Mouse (Mus musculus): ENCODE results near the gene Cox5a. TPM values are rescaled to one million over a fixed set of nuclear protein-coding genes. Genes with fewer than 3 reads are reported as not detected.
A peak's percentile ranks its signal among the peaks of the same experiment; 100 is the strongest.

Cox5a gene
- 554 and 607 TPM in 2 replicates for polyA plus RNA-seq (2012; rRNA removed)

DNA sequence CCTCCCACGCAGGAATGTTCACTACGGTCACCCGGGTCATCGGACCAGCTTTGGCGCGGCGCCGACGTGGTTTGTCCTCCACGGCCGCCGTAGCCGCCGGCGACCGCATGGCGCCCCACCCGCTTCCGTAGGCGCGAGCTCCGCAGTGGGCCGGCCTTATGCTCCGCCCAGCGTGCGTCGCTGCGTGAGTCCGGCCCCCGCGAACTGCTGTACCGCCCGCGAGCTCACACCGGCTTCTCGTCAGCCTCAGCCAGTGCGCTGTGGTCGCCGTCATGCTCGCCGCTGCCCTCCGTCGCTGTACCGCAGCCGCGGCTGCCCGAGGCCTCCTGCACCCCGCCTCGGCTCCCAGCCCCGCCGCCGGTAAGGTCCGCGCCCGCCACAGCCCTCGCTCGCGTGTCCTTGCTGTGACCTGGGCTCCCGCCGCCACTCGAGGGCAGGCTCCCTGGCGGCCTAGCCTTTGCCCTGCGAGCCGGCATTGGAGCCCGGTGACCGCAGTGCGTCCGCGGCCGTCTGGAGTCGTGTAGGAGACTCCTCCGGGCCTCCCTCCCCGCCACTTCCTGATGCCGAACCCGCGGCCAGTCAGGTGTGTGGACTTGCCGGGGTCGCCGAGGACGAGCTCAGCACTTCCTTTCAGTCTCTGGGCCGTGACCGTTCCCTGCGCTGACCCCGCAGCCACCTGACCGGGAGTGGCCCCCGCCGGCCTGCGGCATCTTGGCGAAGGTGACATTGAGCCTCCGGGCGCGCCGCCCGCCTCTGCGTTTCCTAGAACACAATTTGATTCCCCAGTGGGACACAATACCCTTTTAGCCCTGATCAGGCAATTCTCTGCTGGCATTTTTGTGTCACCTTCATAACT, at the start of gene Cox5a:
TSS of gene Cox5a (plus strand) at position 219 of the 856 bp plus-strand sequence.
- peak within 1 kb of the TSS; percentile 95 for H3K27ac ChIP-seq (ENCODE audit: insufficient read depth, low read length)
- H3K4me3 ChIP-seq (replicated peaks; ENCODE audit: insufficient read depth, low read depth, low read length) = peak within 1 kb of the TSS; percentile 58
- DNase-seq = peak; percentile 96 to 98
- no peaks in the 10 kb centered on the region for H3K27me3 ChIP-seq (ENCODE audit: control insufficient read depth, insufficient read depth, low read length)
- peaks cover 17% of the 10 kb centered on the region for H3K4me1 ChIP-seq (ENCODE audit: control insufficient read depth, insufficient read depth, low read length)
- whole genome bisulfite sequencing = 1% methylated on average over 94 of the region's 95 CpGs
- TF ChIP-seq CTCF (IDR thresholded peaks at IDR 0.05; ENCODE audit: borderline replicate concordance, insufficient read depth, low read depth, low read length) (no peak), POLR2A (IDR thresholded peaks at IDR 0.05; ENCODE audit: borderline replicate concordance, insufficient read depth, low read length) (peak; percentile 95)

DNA sequence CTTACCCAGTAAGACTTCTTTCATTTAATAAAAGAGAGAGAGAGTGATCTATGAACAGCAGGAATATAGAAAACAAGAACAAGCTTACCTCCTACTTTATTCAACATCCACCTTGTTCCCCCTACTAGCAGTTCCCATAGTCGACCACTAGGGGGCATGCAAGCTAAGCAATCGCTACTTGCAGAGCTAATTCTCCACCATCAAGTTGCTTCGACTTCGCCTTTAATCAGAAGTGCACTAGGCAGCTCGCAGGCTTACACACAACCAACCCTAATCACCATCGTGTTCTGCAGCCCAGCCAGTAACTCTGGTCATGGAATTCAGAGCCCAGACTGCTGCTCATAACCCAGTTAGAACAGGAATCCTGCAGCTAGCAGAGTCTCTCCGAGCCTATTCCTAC, 35.3 kb upstream of the Cox5a start:
- H3K27me3 ChIP-seq (ENCODE audit: control insufficient read depth, insufficient read depth, low read length) = no peaks in the 10 kb centered on the region
- peak; percentile 74 to 82 for DNase-seq
- H3K4me1 ChIP-seq (ENCODE audit: control insufficient read depth, insufficient read depth, low read length) = no peaks in the 10 kb centered on the region
- WGBS = 13% methylated on average over 7 of the region's 7 CpGs
- H3K27ac ChIP-seq (ENCODE audit: insufficient read depth, low read length) = no peak overlapping the region
- no peak for TF ChIP-seq POLR2A (IDR thresholded peaks at IDR 0.05; ENCODE audit: borderline replicate concordance, insufficient read depth, low read length)
- TF ChIP-seq CTCF (IDR thresholded peaks at IDR 0.05; ENCODE audit: borderline replicate concordance, insufficient read depth, low read depth, low read length) = peak; percentile 94
- no peak overlapping the region for H3K4me3 ChIP-seq (replicated peaks; ENCODE audit: insufficient read depth, low read depth, low read length)

DNA sequence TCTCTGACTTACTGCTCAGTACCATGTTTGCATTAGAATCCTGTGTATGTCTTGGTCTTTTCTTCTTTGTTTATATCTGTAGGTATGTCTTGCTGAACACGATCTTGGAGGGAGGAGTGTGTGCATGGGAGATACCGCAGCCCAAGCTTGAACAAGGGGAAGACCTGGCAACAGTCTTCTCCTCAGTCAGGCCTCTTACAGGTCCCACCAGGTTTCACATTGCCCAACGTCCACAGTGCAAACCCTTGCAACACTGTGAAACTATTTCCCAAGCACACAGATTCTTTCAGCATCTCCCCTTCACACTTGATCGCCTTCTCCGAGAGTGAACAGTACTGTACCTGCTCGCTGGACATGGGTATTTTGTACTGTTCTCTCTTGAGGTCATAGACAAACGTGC, 33.3 kb upstream of the Cox5a start:
- no peak for DNase-seq
- WGBS = 69% methylated on average over 7 of the region's 7 CpGs
- H3K27me3 ChIP-seq (ENCODE audit: control insufficient read depth, insufficient read depth, low read length) = no peaks in the 10 kb centered on the region
- H3K4me1 ChIP-seq (ENCODE audit: control insufficient read depth, insufficient read depth, low read length) = no peaks in the 10 kb centered on the region
- H3K4me3 ChIP-seq (replicated peaks; ENCODE audit: insufficient read depth, low read depth, low read length) = no peak overlapping the region
- H3K27ac ChIP-seq (ENCODE audit: insufficient read depth, low read length) = no peak overlapping the region
- TF ChIP-seq POLR2A (IDR thresholded peaks at IDR 0.05; ENCODE audit: borderline replicate concordance, insufficient read depth, low read length) = no peak
- TF ChIP-seq CTCF (IDR thresholded peaks at IDR 0.05; ENCODE audit: borderline replicate concordance, insufficient read depth, low read depth, low read length) = no peak

DNA sequence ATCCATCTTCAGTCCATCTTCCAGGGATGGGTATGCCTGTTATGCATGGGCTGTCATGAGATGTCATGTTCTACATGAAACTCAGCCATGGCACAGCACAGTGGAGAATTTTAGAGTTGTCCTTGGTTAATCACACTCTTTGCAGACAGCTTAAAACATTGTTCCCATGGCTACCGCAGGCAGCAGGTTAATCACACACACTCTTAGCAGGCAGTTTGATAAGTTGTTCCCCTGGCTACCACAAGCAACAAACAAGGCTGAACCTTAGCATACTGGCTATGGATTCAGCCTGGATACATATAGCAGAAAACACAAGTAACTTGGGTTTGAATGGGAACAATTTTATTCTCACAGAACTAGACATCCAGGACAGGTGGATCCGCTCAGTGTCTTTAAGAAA, 27.5 kb upstream of the Cox5a start:
- H3K4me1 ChIP-seq (ENCODE audit: control insufficient read depth, insufficient read depth, low read length) = no peaks in the 10 kb centered on the region
- no peak overlapping the region for H3K27ac ChIP-seq (ENCODE audit: insufficient read depth, low read length)
- no peak for DNase-seq
- H3K4me3 ChIP-seq (replicated peaks; ENCODE audit: insufficient read depth, low read depth, low read length) = no peak overlapping the region
- H3K27me3 ChIP-seq (ENCODE audit: control insufficient read depth, insufficient read depth, low read length) = no peaks in the 10 kb centered on the region
- TF ChIP-seq POLR2A (IDR thresholded peaks at IDR 0.05; ENCODE audit: borderline replicate concordance, insufficient read depth, low read length) (no peak), CTCF (IDR thresholded peaks at IDR 0.05; ENCODE audit: borderline replicate concordance, insufficient read depth, low read depth, low read length) (no peak)
- WGBS = 94% methylated on average over 2 of the region's 2 CpGs

DNA sequence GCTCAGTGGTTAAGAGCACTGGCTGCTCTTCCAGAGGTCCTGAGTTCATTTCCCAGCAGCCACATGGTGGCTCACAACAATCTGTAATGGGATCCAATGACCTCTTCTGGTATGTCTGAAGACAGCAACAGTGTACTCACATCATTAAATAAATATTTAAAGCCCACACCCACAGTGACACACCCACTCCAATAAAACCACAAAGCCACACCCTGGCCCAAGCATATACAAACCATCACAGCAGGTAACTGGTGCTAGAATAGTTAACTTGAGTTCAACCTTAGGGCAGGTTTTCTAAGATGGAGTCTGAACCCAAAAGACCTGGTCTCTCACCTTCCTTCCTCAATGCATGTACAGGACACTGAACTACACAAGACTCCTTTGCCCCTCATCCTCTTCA, 26.1 kb upstream of the Cox5a start:
- DNase-seq = no peak
- Histone ChIP-seq H3K27me3 (ENCODE audit: control insufficient read depth, insufficient read depth, low read length) (no peaks in the 10 kb centered on the region), H3K4me1 (ENCODE audit: control insufficient read depth, insufficient read depth, low read length) (no peaks in the 10 kb centered on the region), H3K4me3 (replicated peaks; ENCODE audit: insufficient read depth, low read depth, low read length) (no peak overlapping the region), H3K27ac (ENCODE audit: insufficient read depth, low read length) (no peak overlapping the region)
- TF ChIP-seq POLR2A (IDR thresholded peaks at IDR 0.05; ENCODE audit: borderline replicate concordance, insufficient read depth, low read length) (no peak), CTCF (IDR thresholded peaks at IDR 0.05; ENCODE audit: borderline replicate concordance, insufficient read depth, low read depth, low read length) (no peak)

DNA sequence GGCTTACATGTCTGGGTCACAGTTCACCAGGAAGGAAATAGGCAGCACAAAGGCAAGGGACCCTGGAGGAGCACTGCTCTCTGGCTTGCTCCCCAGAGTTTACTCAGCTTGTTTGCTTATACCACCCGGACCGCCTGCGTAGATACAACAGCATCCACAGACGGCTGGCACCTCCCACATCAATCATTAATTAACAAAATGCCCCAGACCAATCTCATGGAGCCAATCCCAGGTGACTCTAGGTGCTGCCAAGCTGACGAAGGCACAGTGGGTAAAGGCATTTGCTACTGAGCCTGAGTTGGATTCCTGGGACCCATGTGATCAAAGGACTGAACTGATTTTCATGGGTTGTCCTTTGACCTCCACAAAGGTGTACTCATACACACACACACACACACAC, 23.8 kb upstream of the Cox5a start:
- no peak for DNase-seq
- 76% methylated on average over 5 of the region's 5 CpGs for WGBS
- no peak overlapping the region for H3K27ac ChIP-seq (ENCODE audit: insufficient read depth, low read length)
- no peak overlapping the region for H3K4me3 ChIP-seq (replicated peaks; ENCODE audit: insufficient read depth, low read depth, low read length)
- H3K27me3 ChIP-seq (ENCODE audit: control insufficient read depth, insufficient read depth, low read length) = no peaks in the 10 kb centered on the region; the same call in 1 of the 2 replicates
- TF ChIP-seq CTCF (IDR thresholded peaks at IDR 0.05; ENCODE audit: borderline replicate concordance, insufficient read depth, low read depth, low read length) (no peak), POLR2A (IDR thresholded peaks at IDR 0.05; ENCODE audit: borderline replicate concordance, insufficient read depth, low read length) (no peak)
- H3K4me1 ChIP-seq (ENCODE audit: control insufficient read depth, insufficient read depth, low read length) = no peaks in the 10 kb centered on the region

DNA sequence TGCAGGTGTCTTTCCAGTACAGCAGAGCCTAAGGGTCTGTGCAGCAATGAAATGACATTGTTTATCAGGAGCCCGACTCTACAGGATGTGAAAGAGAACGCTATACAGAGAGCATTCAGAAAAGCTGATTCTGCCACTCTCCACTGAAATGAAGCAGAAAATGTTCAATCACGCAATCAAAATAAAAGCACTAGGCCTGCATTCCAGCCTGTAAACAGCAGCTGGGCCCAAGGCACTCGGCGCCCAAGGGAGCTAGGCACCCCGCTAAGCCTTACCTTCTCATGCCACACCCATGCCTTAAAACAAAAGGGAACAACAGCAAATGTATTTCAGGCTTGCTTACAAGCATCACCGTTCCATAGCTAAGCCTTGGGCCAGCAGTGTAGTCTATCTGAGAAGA, 22.5 kb upstream of the Cox5a start:
- Histone ChIP-seq H3K4me3 (replicated peaks; ENCODE audit: insufficient read depth, low read depth, low read length) (no peak overlapping the region), H3K4me1 (ENCODE audit: control insufficient read depth, insufficient read depth, low read length) (no peaks in the 10 kb centered on the region), H3K27me3 (ENCODE audit: control insufficient read depth, insufficient read depth, low read length) (no peaks in the 10 kb centered on the region; the same call in 1 of the 2 replicates), H3K27ac (ENCODE audit: insufficient read depth, low read length) (no peak overlapping the region)
- 70% methylated on average over 7 of the region's 7 CpGs for WGBS
- no peak for TF ChIP-seq POLR2A (IDR thresholded peaks at IDR 0.05; ENCODE audit: borderline replicate concordance, insufficient read depth, low read length)
- TF ChIP-seq CTCF (IDR thresholded peaks at IDR 0.05; ENCODE audit: borderline replicate concordance, insufficient read depth, low read depth, low read length) = no peak
- DNase-seq = no peak

DNA sequence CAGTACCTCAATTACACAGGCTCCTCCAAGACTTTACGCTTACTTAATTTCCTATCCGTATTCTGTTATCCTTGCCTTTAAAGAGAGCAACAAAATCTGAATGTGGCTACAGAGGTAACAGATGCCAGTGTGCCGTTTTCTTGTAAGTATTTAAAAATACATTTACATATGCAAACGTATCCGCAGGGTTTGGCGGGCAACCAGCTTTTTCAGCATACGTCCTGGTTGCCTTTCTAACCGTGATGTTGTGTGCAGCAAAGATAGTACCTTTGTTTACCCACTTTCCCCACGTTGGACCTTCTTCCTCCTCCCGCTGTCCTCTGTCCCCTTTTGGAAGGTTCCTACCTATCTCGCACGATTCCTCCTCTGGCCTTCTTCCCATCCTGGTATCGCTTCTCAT, 19.6 kb upstream of the Cox5a start:
- DNase-seq = no peak
- WGBS = 24% methylated on average over 13 of the region's 13 CpGs
- no peak for TF ChIP-seq CTCF (IDR thresholded peaks at IDR 0.05; ENCODE audit: borderline replicate concordance, insufficient read depth, low read depth, low read length)
- no peak for TF ChIP-seq POLR2A (IDR thresholded peaks at IDR 0.05; ENCODE audit: borderline replicate concordance, insufficient read depth, low read length)
- no peak overlapping the region for H3K4me3 ChIP-seq (replicated peaks; ENCODE audit: insufficient read depth, low read depth, low read length)
- H3K4me1 ChIP-seq (ENCODE audit: control insufficient read depth, insufficient read depth, low read length) = peaks cover 3% of the 10 kb centered on the region; the same call in 1 of the 2 replicates
- no peaks in the 10 kb centered on the region; the same call in 1 of the 2 replicates for H3K27me3 ChIP-seq (ENCODE audit: control insufficient read depth, insufficient read depth, low read length)
- H3K27ac ChIP-seq (ENCODE audit: insufficient read depth, low read length) = no peak overlapping the region

All from cerebellum, adult 2 months (tissue).